Mouse (Mus musculus) 3T3-L1 (cell line): Measurements from ENCODE around the gene Mfsd14a.

Experiments
- DNase-seq: peaks from one replicate; pipeline ENCODE4 v3.0.0-alpha.2; 2015; ENCODE audit warnings: low read depth, low spot score

Mfsd14a gene

DNA sequence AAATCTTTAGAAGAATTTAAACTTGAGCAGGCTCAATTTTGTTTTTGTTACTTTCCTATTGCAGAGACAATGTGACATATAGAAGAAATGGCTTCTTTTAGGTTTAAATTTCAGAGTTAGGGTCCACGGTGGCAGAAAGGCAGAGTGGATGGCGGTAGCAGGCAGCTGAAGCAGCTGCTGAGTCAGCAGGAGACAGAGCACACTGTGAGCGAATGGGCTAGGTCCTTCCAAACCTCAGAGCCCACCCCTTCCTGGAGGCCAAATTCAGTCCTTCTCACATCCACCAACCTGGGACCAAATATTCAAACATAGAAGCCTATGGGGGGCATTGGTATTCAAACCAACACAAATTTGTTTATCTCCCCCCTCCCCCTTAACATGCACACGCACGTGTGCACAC lies 60.7 kb downstream of the Mfsd14a start:
- no peak for DNase-seq

DNA sequence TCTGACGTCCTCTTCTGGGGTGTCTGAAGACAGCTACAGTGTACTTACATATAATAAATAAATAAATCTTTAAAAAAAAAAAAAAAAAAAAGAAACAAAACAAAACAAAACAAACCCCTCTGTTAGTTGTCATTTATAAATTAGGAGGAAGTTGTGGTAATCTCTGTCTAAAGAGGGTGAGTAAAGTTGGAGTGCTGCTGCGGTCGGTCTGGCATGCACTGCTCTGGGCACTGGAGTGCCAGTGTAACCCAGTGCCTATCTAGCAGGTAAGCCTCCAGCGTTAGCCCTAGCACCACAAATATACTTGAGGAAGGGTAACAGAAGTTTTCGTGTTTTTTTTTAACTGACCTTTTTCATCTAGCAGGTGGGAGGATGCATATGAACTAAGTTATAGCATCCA lies 61.5 kb downstream of the Mfsd14a start:
- no peak for DNase-seq

GRCm38 (mm10) chr3:116599705-116600104 lies 62.8 kb downstream of the Mfsd14a start:
- no peak for DNase-seq

DNA sequence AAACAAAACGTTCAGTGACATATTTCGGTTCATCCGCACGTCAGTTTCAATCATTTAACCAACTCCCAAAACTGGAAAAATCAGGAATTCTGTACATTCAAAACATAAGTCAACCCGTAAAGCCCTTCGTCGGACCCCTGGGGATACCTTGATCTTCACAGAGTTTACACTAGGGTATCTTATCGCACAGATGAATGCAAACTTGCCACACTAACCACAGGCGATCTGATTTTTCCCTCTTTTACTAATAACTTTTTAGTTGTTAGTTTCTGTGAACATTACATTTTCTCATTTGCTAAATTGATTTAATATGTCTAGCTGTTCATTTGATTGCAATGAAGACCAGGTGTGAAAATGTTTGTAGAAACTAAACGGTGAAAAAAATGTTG lies 66.9 kb downstream of the Mfsd14a start:
- DNase-seq = no peak

DNA sequence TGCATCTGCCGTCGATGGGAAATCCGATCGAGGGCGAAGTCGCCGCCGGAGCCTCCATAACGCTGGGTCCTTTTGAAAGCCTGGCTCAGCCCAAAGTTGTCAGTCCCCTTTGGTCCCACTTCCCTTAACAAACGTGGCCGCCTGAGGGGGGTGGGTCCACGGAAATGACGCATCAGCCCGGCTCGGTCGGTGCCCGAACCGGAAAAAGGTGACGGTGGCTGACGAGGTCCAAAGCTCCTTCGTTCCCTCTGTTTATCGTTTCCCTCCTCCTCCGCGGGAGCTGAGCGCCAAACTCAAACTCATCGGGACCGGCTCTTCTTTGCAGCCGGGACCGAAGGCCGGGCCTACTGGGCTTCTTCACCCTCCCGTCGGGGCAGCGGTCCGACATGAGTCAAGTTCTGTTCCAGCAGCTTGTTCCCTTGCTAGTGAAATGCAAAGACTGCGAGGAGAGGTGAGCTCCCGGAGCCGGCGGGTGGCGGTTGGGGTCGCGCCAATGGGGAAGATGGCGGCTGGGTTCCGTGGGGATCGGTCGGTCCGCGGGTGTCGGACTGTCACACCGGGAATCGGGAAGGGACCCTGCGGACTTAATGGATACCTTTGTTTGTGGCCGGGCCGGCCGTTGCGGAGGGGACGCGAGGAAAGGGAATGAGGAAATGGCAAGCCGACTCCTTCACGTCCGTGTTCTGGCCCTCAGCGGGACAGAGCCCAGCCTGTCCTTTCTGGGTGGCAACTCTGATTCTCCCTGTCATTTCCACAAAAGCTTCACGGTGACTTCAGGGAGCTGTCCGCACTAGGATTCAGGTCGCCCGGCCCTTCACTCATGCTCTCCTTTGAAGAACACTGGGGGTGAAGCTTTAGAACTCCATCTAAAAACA lies 67.5 kb downstream of the Mfsd14a start, which contains the start of gene Sass6:
TSS of gene Sass6 (plus strand) at position 255 of the 875 bp plus-strand sequence.
- DNase-seq = peak; percentile 98

GRCm38 (mm10) chr3:116594076-116594727 lies 68.3 kb downstream of the Mfsd14a start:
- DNase-seq = no peak

GRCm38 (mm10) chr3:116582201-116582600 lies 80.3 kb downstream of the Mfsd14a start:
- DNase-seq = no peak
